Mouse (Mus musculus) thymus, adult 2 months (tissue): ENCODE measurements around the gene Arhgap24. TPM values are rescaled to one million over a fixed set of nuclear protein-coding genes. Genes with fewer than 3 reads are reported as not detected.

Experiments
- DNase-seq: peaks from one replicate; pipeline ENCODE4 v3.0.0; 2021
- H3K27ac ChIP-seq: fragments of 200-500 bp; 2 replicates; pipeline ENCODE4 v1.5.1; 2012; ENCODE audit warnings: low read length, control low read depth; ENCODE audit not compliant: control insufficient read depth, insufficient read depth
- H3K27me3 ChIP-seq: fragments of 200-500 bp; 2 replicates; pipeline ENCODE4 v1.6.1; 2012; ENCODE audit warnings: mild to moderate bottlenecking, low read length, moderate library complexity, mixed read lengths; ENCODE audit not compliant: control insufficient read depth, insufficient read depth
- H3K36me3 ChIP-seq: fragments of 200-500 bp; 2 replicates; pipeline ENCODE4 v1.6.1; 2012; ENCODE audit warnings: mild to moderate bottlenecking, low read length, moderate library complexity; ENCODE audit not compliant: control insufficient read depth, insufficient read depth
- H3K4me1 ChIP-seq: fragments of 200-500 bp; replicated peaks from 2 replicates; pipeline ENCODE4 v1.6.1; 2012; ENCODE audit warnings: low read length; ENCODE audit not compliant: control insufficient read depth, insufficient read depth
- H3K4me3 ChIP-seq: fragments of 200-500 bp; 2 replicates; pipeline ENCODE4 v1.5.1; 2012; ENCODE audit warnings: mild to moderate bottlenecking, low read length, control low read depth, moderate library complexity; ENCODE audit not compliant: control insufficient read depth, insufficient read depth
- CTCF ChIP-seq: fragments of 200-500 bp; IDR thresholded peaks from 2 replicates; pipeline ENCODE4 v1.5.1; 2012; ENCODE audit warnings: mild to moderate bottlenecking, control low read depth, low read length, moderate library complexity, borderline replicate concordance; ENCODE audit not compliant: control insufficient read depth, poor library complexity, insufficient read depth; ENCODE audit errors: extremely low read depth
- POLR2A ChIP-seq: fragments of 200-500 bp; IDR thresholded peaks from 2 replicates; pipeline ENCODE4 v1.6.1; 2012; ENCODE audit warnings: mild to moderate bottlenecking, low read length, control low read depth, moderate library complexity; ENCODE audit not compliant: control insufficient read depth, poor library complexity, insufficient read depth; ENCODE audit errors: extremely low read depth
- WGBS: fragments of 180-500 bp; shearing (Covaris S2); methylation state at CpG from one replicate; pipeline ENCODE4 v1.1.7; 2018; 5-methylcytosine and 5-hydroxymethylcytosine counted together
- polyA plus RNA-seq: library from polyadenylated mRNA; depleted of rRNA; stranded (reverse); fragments of >200 nt; gene quantifications from 2 replicates; pipeline ENCODE4 v1.2.3, GENCODE M21; 2012

Arhgap24 gene
- polyA plus RNA-seq, 1 experiment = 4.5 TPM

DNA sequence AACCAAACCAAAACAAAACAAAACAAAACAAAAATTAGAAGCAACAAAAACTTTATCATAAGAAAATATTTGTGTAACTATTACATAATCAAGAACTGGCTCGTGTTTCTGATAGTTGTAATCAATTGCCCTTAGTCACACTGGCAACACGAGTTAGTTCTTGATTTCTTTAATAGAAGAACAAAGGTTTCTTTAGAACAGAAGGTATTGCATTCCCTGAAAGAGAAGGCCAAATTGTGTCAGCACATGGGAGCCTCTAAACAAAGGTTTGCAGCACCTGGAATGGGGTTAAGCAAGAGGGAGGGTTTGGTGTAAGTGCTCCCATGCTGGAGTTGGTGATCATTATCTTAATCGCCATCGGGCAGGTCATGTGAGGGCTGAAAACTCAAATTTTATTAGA, 82.8 kb downstream of the Arhgap24 start:
- Histone ChIP-seq H3K36me3 (no peaks in the 10 kb centered on the region), H3K27me3 (no peaks in the 10 kb centered on the region), H3K4me1 (no peaks in the 10 kb centered on the region), H3K4me3 (no peak overlapping the region), H3K27ac (no peak overlapping the region)
- 93% methylated on average over 4 of the region's 4 CpGs for WGBS
- TF ChIP-seq POLR2A (no peak), CTCF (no peak)
- no peak for DNase-seq

DNA sequence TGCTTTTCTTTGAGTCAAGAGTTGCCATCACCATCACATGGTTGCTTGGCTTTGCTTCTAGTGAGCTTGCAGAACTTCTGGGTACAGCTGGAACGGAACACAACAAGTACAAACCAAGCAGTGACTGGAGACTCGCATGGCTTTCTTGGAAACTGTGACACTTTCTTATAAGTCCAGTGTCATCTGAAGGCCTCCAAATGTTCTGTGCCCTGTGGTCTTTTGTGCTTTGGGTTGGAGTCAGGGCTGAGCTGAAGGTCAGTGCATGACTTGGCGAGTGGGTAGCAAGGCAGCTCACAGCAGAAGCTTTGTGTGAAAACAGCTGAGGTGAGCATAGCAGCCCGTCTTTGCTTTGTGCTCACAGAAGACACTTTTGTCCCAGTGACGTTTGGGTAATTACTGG, 87.6 kb downstream of the Arhgap24 start:
- H3K4me1 ChIP-seq = no peaks in the 10 kb centered on the region
- no peak overlapping the region for H3K4me3 ChIP-seq
- 89% methylated on average over 5 of the region's 5 CpGs for WGBS
- H3K27me3 ChIP-seq = no peaks in the 10 kb centered on the region
- TF ChIP-seq CTCF (no peak), POLR2A (no peak)
- H3K36me3 ChIP-seq = no peaks in the 10 kb centered on the region
- no peak for DNase-seq
- no peak overlapping the region for H3K27ac ChIP-seq

DNA sequence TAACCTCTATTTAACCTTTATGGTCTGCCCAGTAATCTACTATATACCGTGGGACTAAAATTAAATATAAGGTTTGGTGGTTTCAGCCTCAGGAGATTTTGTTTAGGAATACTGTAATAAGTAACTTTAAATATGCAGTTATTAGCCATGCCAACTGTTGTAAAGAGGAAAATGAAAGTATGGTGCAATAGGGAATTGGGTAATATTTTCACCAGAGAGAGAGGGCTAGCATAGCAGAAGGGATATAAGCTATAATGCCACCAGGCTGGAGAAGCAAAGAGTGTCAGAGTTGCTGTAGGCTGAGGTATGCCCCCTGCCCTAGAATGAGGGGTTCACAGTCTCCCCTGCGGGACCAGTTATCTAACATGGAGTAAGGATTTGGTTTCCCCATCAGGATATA, 90.3 kb downstream of the Arhgap24 start:
- H3K27ac ChIP-seq = no peak overlapping the region
- TF ChIP-seq CTCF = no peak
- WGBS = 95% methylated on average over 2 of the region's 2 CpGs

DNA sequence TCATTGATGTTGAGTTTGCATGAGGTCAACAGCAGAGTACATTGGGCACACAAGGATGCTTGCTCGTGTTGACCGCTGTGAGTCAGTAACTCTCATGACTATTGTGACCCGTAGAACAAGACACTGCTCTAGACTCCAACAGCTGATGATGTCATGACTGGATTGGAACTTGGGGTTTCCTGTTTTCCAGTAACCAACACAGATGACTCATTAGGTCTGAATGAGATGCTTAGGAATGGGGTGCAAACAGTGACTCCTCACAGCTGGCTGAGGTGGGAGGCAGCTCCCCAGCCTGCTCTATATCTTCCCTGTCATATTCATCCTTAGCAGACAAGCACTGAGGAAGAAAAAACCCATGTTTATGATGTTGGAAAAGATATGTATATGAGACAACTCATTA, 95.6 kb downstream of the Arhgap24 start:
- Histone ChIP-seq H3K4me3 (no peak overlapping the region), H3K36me3 (no peaks in the 10 kb centered on the region), H3K27me3 (no peaks in the 10 kb centered on the region), H3K4me1 (no peaks in the 10 kb centered on the region), H3K27ac (no peak overlapping the region)
- WGBS = 90% methylated on average over 3 of the region's 3 CpGs
- DNase-seq = no peak
- no peak for TF ChIP-seq CTCF
- TF ChIP-seq POLR2A = no peak

More for the DNA sequence above, 90.3 kb downstream of the Arhgap24 start:
- Histone ChIP-seq H3K27me3 (no peaks in the 10 kb centered on the region), H3K36me3 (no peaks in the 10 kb centered on the region), H3K4me3 (no peak overlapping the region), H3K4me1 (no peaks in the 10 kb centered on the region)
- no peak for DNase-seq

DNA sequence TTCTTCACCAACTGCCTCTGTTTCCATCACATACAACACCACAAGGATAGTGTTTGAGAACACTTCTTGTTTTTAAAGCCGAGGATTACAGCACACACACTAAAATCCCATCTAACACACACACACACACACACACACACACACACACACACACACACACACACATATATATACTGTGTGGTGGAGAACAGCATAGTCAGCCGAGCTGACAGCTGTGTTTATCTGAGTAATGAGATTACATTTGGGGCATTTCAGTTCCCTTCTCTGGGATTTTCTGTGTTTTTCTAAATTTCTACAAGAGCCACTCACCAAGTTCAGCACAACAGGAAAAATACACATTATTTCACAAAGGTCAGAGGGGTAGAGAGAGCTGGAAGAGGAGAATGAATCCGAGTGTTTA, 96.5 kb downstream of the Arhgap24 start:
- H3K4me1 ChIP-seq = no peaks in the 10 kb centered on the region
- DNase-seq = no peak
- H3K27me3 ChIP-seq = no peaks in the 10 kb centered on the region
- H3K27ac ChIP-seq = no peak overlapping the region
- H3K4me3 ChIP-seq = no peak overlapping the region
- 75% methylated on average over 3 of the region's 3 CpGs for WGBS
- TF ChIP-seq POLR2A (no peak), CTCF (no peak)
- H3K36me3 ChIP-seq = no peaks in the 10 kb centered on the region

DNA sequence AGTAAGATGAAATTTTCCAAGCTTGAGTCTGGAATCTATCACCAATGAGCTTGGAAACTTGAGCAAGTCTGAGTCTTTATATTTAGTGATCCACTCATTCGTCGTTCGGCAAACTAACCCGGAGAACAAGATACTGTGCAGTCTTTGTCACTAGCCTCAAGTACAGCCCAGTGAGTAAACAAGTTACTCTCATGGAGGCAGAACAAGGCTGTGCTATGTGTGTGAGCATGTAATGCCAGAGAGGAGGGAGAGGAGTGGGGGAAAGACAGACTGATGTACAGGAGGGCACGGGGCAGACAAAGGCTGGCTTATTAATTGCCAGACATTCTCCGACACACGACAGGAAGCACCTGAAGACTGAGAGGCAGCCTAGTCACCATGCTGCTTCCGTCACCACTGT, 97.2 kb downstream of the Arhgap24 start:
- no peak overlapping the region for H3K27ac ChIP-seq
- DNase-seq = no peak
- WGBS = 71% methylated on average over 8 of the region's 8 CpGs
- H3K4me3 ChIP-seq = no peak overlapping the region
- H3K27me3 ChIP-seq = no peaks in the 10 kb centered on the region
- H3K36me3 ChIP-seq = no peaks in the 10 kb centered on the region
- no peaks in the 10 kb centered on the region for H3K4me1 ChIP-seq
- TF ChIP-seq CTCF (no peak), POLR2A (no peak)

DNA sequence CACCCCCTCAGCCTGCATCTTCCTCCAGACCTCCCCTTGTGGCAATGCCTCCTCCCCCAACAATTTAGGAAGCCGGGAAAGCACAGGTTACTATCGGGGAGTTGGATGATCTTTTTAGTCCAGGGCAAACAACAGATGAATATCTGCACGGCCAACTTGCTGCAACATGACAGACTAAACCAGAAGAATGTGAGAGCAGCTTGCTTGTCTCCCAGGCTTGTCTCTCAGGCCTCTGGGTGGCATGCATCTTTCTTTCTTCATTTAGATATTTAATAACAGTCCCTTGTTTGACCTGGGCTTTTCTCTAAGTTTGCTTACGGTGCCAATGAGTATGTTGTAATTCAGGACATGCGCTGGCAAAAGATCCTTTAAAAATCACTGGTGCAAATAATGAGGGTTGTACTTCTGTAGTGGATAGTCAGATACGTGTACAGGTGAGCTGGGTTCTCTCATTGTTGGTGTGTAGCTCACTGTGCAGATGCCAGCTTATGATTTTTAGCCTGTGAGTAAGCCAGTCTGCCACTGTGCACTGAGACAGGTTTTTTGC, 101.7 kb downstream of the Arhgap24 start:
- Histone ChIP-seq H3K36me3 (no peaks in the 10 kb centered on the region), H3K4me1 (no peaks in the 10 kb centered on the region), H3K27me3 (no peaks in the 10 kb centered on the region), H3K4me3 (no peak overlapping the region), H3K27ac (no peak overlapping the region)
- TF ChIP-seq CTCF (no peak), POLR2A (no peak)
- 92% methylated on average over 6 of the region's 6 CpGs for WGBS
- DNase-seq = no peak
